Mouse (Mus musculus) heart, adult 18-20 months (tissue): Measurements from ENCODE around the gene Ywhab. TPM values are rescaled to one million over a fixed set of nuclear protein-coding genes. Genes with fewer than 3 reads are reported as not detected.

Experiments used
- total RNA-seq, 2 experiments: library from RNA; stranded (reverse); gene quantifications; 2 replicates each; pipeline ENCODE4 v1.2.3; 2021

The Ywhab gene
- total RNA-seq, 2 experiments from 2014 or later = 75.9 to 82.7 TPM

Other genes with a start within 250 kb of the Ywhab start
- 1 to 10 TPM; 1.1 to 1.3 TPM for gene Ada, start 244.7 kb upstream of the Ywhab start, total RNA-seq
- 1 to 10 TPM in 1 of 2 experiments, under 1 TPM in 1; 0.80 to 1.6 TPM for gene Ccn5, start 174.1 kb upstream of the Ywhab start, total RNA-seq
- gene Kcnk15, start 141.3 kb upstream of the Ywhab start, total RNA-seq = not detected
- 1 to 10 TPM; 2.0 to 2.2 TPM for gene Rims4, start 76.3 kb upstream of the Ywhab start, total RNA-seq
- gene Pabpc1l, start 30.5 kb downstream of the Ywhab start, total RNA-seq = under 1 TPM; 0.57 to 0.62 TPM
- gene Stk4, start 75.4 kb downstream of the Ywhab start, total RNA-seq = 10 to 100 TPM; 12.9 to 20.0 TPM
- gene Tomm34, start 76.2 kb downstream of the Ywhab start, total RNA-seq = 10 to 100 TPM; 21.6 to 21.7 TPM
- under 1 TPM in 1 of 2 experiments, not detected in 1; 0.10 TPM for gene Kcns1, start 176.2 kb downstream of the Ywhab start, total RNA-seq
- gene Wfdc5, start 187.8 kb downstream of the Ywhab start, total RNA-seq = not detected
- not detected for gene Wfdc12, start 195.6 kb downstream of the Ywhab start, total RNA-seq
- gene Wfdc15a, start 205.2 kb downstream of the Ywhab start, total RNA-seq = not detected
- gene Wfdc15b, start 226.7 kb downstream of the Ywhab start, total RNA-seq = not detected
- gene Svs2, start 243.5 kb downstream of the Ywhab start, total RNA-seq = not detected